Mouse (Mus musculus): Measurements from ENCODE around the gene Igsf3. TPM values are rescaled to one million over a fixed set of nuclear protein-coding genes. Genes with fewer than 3 reads are reported as not detected.
A peak's percentile ranks its signal among the peaks of the same experiment; 100 is the strongest.

Gene Igsf3
- total RNA-seq, 2 experiments from 2014 or later: 0.40 TPM; not detected in 1

DNA sequence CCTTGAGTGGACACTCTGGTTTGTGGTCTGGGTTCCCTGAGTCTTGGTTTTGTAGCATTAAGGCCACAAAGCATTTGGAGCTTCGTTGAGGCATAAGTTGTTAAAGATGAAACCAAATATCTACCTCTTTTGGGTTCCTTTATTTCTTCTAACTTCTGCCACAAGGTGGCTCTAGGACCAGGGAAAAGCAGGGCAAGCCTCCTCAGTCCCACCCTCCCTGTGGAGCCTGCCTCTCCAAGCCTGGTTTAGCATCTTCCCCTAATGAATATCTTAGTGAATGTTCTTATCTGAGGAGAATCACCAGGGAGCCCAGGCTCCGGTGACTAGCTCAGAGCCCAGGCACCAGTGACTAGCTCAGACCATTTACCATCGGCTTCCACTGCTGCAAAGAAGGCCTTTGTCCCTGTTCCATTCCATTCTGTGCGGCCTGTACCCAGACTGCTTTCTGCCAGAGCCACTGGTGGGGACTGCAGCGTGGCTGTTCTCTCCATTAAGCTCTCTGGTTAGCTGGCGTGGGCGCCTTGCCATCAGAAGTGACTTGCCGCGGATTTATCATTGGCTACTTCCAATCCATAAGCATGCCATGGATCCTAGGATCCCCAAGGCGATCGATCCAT is 66.5 kb downstream of the Igsf3 start:
- ATAC-seq (ENCODE audit: poor library complexity, severe bottlenecking): no peak

DNA sequence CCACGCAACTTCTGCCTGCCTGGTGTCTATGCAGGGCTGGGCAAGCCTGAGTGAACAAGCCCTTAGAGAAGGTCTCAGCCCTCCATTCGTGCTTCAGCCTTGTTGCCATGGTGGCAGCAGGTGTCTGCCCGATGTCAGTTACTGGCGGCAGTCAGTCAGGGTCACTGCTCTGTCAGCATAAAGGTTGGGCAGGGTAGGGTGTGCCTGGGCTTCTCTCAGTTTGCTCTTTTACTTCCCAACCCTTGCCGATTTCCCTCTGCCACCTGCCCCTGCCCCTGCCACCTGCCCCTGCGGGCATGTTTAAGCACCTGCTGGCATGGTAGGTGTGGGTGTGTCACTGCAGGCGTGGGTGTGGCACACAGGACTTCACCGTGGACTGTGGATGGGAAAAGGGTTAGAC is 67.6 kb downstream of the Igsf3 start:
- ATAC-seq (ENCODE audit: poor library complexity, severe bottlenecking): no peak

DNA sequence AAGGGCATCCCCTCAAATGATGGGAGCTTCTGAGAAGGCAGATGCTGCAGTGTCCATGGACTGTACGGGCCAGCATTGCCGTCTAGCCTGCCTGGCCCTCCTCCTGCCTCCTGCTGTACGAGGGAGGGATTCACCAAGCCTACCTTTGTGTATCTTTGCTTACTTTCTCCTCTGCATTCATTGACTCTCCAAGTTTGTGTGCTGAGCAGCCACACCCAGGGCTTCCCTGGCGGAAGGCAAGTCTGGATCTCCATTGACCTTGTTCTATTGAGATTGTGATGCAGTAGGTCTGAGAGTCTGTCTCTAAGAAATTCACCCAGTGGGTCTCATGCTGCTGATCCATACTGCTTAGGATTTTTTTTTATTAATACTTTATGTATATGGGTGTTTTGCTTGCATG is 70.4 kb downstream of the Igsf3 start:
- ATAC-seq (ENCODE audit: poor library complexity, severe bottlenecking): no peak

DNA sequence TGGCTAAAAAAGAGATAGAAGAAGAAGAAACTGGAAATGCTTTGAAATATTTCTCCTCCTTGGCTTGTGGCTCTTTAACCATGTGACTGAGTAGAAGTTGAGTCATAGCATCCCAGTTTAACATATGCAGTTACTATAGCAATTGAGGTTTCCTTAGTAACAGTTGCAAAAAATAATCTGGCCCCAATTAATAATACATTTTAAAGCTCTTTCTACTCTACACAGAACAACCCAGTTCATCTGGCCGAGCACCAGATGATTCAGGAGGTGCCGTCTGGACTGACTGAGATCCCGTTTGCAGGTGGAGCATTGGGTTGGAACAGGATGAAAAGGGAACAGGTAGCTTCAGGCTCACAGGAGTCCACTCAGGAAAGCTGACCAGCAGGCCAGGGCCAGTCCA is 71.9 kb downstream of the Igsf3 start:
- ATAC-seq (ENCODE audit: poor library complexity, severe bottlenecking): no peak

DNA sequence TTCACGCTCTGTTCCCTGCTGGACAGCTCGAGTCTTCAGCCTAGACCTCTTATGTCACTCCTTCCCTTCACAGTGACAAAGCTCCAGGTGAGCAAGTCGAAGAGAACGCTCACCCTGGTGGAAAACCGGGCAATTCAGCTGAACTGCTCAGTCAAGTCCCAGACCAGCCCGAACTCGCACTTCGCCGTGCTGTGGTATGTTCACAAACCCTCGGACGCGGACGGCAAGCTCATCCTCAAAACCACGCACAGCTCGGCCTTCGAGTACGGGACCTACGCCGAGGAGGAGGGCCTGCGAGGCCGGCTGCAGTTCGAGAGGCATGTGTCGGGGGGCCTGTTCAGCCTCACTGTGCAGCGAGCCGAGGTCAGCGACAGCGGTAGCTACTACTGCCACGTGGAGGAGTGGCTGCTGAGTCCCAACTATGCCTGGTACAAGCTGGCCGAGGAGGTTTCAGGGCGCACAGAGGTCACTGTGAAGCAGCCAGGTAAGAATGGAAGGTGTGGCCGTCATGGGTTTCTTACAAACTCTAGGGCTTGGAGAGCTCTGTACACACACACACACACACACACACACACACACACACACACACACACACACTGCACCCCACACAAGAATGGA is 74.0 kb downstream of the Igsf3 start:
- ATAC-seq (ENCODE audit: poor library complexity, severe bottlenecking): no peak

DNA sequence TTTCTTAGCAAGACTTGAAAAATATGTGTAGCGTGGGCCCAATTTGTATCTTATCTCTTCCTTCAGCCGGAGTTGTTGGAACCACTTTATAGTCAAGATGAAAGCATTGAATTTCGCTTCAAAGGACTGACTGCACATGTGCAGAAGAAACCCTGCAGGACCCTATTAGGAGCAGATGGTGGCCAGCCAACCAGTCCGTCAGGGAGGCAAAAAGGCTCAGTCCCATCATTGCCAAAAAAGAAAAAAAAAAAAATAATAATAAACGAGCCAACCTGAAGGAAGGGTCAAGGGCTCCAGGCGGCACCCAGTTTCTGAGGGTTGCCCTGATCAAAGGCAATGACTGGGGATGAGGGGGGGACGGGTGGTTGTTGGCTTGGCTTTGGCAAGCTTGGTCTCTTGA is 83.7 kb downstream of the Igsf3 start:
- ATAC-seq (ENCODE audit: poor library complexity, severe bottlenecking): no peak

DNA sequence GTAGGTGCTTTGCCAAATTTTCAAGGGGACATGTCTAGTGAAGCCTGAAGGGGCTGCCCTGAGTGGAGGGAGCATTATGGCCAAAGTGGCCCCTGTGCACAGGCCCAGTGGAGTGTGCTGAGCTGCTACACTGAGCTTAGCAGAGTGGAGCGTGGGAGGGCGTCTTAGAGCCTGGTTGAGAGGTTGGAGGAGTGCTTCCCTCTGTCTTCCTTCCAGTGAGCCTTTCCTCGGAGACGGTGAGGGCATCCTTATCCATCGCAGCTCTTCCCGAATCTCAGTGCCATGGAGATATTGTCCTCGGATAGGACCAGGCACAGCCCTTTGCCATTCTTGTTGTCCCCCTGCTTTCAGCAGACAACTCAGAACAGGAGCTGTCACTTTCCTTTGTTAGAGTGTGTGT is 84.2 kb downstream of the Igsf3 start:
- no peak for ATAC-seq (ENCODE audit: poor library complexity, severe bottlenecking)

DNA sequence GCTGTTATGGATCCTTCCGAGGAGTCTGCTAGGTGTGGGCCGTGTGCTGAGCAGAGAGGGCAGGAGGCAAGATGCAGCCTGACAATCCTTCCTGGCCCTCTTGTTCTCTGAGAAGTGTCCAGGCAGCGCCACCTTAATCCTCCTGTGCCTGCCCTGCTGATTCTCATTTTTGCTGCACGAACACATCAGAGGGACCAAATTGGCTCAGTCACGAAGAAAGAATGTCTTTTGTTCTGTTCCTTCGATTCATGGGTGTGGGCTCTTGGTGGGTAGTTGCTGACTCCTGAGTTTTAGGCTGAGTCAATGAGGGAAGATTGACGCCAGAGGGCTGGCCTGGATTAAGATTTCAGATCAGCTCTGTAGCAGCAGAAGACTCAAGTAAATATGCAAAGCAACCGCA is 84.9 kb downstream of the Igsf3 start:
- ATAC-seq (ENCODE audit: poor library complexity, severe bottlenecking): no peak

DNA sequence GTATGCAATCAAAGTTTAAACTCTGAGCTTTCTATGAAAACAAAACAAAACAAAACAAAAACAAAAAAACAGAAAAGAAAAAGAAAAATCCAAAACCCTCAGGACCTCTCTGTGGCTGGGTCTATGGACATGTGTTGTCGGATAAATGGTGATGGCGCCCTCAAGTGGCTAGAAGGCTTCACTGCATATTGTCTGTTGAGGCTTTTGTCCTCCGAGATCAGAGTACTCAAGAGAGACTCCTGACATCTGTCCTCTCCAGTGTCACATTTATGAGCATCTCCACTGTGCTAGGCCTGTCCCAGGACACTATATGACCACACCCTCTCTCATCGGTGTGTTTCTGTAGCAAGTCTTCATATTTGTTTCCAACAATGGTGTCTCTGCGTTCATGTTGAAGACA is 85.4 kb downstream of the Igsf3 start:
- 0 out of 2 replicates have a peak, but pooled peaks have one; percentile 47 for ATAC-seq (ENCODE audit: poor library complexity, severe bottlenecking)

DNA sequence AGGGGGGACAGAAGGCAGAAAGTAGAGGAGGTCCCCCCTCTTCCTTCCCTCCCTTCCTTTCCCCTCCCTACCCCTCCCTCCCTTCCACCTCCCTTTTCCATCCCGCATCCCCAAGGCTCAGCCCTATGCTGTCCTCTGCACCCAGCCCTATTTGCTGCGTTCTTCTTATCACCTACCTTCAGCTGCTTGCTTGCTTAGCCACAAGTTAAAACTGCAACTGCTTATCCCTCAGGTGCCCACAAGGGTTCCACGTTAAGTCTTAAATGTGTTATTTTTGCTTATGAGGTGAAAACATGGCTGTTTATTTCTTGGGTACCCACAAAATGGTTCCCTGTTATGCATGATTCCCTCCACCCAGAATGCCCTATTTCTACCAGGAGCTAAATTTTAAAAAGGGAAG is 86.6 kb downstream of the Igsf3 start:
- 0 out of 2 replicates have a peak, but pooled peaks have one; percentile 38 for ATAC-seq (ENCODE audit: poor library complexity, severe bottlenecking)

DNA sequence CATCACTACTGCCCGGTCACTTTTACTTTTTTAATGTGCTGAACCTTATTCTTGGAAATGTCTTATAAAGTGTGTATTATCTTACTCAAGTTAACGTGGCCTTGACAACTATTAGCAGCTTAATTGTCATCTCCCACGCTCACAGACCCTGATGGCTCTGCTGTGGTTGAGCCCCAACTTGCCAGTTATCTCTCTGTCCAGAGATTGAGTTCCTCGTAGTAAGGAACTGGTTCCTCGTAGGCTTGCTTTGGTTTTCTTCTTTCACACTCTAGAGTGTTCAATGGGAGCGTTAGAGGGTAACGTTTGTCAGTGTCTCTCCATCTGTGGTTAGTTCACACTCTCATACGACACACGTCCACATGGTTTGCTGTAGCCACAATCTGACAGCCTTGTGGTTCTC is 92.8 kb downstream of the Igsf3 start:
- ATAC-seq (ENCODE audit: poor library complexity, severe bottlenecking): no peak

DNA sequence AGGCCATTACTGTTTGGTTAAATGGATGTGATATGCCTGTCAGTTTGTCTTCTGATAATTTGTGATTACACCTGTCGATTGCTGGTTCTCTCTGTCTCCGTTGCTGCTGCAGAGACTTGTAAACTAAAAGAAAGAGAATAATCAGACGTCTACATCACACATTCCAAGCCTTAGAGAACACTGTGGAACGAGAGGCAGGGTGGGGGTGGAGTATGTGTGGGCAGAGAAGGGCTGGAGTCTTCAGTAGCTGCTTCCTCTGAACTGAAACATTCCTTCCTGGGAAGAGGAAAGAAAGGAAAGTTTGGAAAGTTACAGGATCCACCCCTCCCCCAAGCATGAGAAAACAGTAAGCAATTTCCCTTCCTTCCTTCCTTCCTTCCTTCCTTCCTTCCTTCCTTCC is 95.0 kb downstream of the Igsf3 start:
- ATAC-seq (ENCODE audit: poor library complexity, severe bottlenecking): no peak

DNA sequence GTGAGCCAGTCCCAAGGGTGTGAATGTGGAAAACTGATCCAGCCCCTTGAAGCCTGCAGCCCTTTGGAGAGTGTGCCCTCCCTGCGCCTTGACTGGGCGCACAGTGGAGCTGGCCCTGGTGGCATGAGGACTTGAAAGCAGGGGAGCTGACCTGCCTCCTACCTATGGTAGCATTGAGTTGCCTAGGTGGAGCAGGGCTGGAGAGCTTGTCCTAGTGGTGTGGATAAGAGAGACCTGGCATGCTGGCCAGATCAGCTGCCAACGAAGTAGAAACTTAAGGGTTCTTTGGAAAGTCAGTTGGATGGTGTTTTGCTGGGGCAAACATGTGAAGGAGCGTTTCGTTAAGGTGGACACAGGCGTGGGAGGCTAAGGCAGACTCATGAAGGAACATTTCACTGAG is 105.1 kb downstream of the Igsf3 start:
- ATAC-seq (ENCODE audit: poor library complexity, severe bottlenecking): no peak

DNA sequence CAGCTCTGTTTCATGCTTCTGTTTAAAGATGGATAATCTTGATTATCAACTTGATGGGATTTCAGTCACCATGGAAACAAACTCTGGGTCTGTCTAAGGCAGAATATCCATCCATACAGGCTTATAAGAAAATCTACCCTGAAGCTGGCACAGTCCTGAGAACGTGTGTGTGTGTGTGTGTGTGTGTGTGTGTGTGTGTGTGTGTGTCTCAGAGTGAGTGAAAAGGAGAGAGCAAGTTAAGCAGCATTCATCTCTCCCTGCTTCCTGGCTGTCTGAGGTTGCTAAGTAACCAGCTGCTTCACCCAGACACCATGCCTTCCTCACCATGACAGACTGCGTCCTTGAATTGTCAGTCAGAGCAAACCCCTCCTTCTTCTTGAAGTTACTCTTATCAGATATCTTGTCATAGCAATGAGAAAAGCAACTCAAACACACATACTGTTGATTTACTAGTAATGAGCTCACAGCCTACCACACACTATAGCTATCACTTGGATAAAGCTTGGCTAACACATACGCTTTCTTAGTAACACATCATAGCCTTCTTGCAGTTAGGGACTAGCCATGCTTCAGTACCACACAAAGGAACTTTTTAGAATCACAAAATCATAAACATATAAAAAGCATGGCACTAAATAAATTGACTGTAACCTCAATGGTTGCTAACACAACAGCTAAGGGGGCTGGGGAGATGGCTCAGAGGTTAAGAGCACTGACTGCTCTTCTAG is 106.5 kb downstream of the Igsf3 start:
- no peak for ATAC-seq (ENCODE audit: poor library complexity, severe bottlenecking)

DNA sequence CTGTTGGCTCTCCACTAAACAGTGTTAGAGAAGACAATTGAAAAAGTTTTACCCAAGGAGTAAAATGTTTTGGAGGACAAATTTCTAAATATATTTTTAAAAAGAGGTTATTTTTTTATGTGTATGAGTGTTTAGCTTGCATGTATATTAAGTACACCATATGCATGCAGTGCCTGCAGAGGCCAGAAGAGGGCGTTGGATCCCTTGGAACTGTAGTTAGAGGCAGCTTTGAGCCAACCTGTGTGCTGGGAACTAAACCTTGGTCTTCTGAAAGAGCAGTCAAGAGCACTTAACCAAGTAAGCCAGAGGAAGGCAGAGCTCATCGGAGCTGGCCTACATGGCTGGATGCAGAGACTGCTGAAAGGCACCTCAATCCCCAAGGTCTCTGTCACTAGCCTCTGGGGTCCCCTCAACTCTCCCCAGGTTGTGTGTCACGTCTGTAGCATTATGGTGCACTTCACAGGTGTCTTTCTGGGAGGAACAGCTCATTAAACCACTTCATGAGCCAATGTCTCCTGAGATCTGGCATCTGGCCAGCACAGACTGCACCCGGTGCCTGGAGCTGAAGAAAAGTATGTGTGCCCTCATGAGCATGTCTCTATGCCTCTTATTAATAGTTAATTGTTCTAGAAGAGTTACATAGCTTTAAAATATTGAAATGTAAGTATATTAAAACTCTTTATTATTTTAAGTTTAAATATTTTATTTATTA is 109.3 kb downstream of the Igsf3 start:
- no peak for ATAC-seq (ENCODE audit: poor library complexity, severe bottlenecking)

DNA sequence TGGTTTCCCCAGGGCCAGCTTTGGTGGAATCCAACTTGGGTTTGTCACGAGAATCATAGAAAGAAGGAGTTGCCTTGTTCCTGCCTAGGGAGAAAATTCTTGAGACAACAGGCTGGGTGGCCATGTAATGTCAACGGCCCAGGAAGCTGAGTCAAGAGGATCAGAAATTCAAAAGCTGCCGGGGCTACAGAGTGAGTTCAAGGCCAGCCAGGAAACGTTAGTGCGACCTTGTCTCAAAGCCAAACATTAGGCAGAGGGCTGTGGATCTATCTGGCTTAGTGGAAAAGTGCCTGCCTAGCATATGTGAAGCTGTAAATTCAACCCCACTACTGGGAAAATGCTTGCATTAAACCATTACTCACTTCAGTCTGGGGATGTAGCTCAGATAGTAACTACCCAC is 110.6 kb downstream of the Igsf3 start:
- ATAC-seq (ENCODE audit: poor library complexity, severe bottlenecking): no peak

DNA sequence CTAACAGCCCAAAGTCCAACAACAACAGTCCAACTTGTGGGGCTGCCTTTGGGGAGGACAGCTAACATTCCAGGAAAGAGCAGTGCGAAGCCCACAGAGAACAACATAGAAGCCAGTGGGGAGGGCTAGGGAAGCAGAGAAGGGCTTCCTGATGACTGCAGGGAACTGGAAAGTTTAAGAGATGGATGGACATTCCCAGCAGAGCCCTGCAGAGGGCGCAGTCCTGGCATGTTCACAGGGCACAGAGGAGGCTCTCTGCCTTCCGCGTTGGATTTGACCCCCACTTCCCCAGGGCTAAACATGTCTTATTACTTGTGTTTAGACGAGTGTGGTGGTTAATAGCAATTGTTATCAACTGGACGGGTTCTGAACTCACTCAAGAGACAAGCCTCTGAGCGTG is 111.3 kb downstream of the Igsf3 start:
- ATAC-seq (ENCODE audit: poor library complexity, severe bottlenecking): no peak

DNA sequence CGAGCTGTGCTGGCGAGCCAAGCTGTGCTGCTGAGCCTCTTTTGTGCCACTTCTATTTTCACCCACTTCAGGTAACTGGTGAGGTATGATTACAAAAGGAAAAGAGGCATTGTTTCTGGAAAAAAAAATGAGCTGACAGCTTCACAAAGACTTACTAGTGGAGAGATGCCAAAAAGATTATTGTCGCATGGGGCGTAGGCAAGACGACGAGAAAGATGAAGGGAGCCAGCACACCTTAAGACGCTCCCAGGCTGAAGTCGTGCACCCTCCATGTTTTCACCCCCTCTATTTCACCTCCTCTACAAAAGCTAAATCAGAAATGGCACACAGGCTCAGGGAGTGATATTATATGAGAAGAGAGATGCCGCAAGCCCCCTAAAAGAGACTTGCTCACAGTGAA is 113.6 kb downstream of the Igsf3 start:
- ATAC-seq (ENCODE audit: poor library complexity, severe bottlenecking): no peak

DNA sequence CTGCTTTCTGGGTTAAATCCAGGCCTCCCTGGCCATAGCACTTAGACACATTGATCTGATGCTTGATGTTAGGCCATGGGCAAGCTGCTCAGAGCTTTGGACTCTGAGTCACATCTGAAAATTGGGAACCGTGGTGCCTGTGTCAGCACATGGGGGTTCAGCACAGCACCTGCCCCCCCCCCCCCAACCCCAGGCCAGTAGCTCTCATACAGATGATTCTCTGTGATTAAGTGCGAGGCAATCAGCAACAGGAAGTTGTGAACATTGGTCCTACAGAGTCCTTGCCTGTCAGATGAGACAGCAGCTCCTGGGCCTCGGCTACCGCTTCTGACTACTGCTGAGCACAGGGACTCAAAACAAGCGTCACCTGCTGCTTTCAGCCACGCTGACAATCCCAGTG is 116.0 kb downstream of the Igsf3 start:
- ATAC-seq (ENCODE audit: poor library complexity, severe bottlenecking): no peak

DNA sequence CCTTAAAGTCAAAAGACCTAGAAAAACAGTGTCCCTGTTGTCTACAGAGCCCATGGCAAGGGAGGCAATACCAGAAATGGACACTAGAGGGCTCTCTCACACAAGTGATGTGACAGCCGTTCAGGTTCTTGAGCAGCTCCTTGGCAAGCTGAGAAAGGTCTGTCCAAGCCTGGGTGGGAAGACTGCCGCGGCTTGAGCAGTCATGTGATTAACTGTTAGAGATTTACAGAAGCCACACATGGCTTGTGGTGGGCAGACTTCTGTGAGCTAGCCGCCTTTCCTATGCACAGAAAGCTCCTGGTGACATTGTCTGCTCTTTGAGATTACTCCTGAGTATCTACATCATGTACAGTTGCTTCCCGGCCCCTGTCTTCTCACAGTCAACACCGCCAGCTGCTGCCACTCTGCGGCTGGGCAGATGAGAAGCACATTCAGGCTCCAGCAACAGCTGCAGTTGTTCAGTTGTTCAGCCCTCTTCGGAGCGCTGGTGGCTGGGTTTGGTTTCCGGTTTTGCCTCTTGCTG is 117.1 kb downstream of the Igsf3 start:
- peak; percentile 96 for ATAC-seq (ENCODE audit: poor library complexity, severe bottlenecking)

DNA sequence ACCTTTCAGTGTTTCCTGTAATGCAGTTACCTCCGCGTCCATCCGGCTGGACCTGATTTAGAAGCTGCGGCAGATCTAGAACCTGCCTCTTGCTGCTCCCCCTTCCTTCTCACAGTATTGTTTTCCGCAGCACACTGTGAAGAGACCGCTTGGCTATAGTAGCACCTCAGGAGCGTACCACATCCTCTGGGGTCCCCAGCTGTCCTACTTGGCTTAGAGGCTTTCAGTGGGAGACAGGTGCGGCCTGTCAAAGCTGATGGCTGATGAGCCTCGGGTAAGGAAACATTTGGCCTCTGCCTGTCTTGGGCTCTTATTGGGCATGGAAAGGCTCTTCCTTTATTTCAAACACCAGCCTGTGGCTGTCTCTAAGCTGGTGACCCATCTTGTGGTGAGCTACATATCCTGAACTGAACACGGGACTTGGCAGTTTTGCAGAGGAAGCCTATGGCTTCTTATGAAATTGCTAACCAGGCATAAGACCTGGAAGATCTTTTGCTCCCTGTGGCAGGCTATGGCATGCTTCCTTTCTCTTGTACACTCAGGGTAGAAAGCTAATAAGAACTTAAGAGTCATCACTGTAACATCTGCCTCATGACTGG is 120.6 kb downstream of the Igsf3 start:
- no peak for ATAC-seq (ENCODE audit: poor library complexity, severe bottlenecking)
